Mouse (Mus musculus) c-Kit-negative CD71-positive TER-119-positive erythroid progenitor cells, embryonic 14.5 days (primary cell): Measurements from ENCODE around the gene Ankrd34a.

Source experiments
- DNase-seq: peaks from one replicate; pipeline ENCODE4 v3.0.0-alpha.2; 2013; ENCODE audit warnings: low read depth, low spot score

Ankrd34a gene

DNA sequence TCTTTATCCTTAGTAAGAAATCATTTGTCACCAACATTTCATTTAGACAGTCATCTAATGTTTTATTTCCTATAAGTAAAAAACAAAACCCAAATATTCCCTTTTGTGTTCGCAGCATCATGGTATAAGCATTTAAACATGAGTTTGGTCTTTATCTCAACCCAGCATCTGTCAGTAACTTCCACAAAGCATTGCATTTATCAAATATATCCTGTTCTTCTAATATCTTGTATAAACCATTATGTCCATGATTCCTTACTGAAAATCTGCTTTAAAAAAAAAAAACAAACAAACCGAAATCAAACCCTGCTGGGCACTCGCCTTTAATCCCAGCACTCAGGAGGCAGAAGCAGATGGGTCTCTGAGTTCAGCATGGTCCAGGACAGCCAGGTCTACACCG is 10.2 kb downstream of the Ankrd34a start:
- DNase-seq: no peak

DNA sequence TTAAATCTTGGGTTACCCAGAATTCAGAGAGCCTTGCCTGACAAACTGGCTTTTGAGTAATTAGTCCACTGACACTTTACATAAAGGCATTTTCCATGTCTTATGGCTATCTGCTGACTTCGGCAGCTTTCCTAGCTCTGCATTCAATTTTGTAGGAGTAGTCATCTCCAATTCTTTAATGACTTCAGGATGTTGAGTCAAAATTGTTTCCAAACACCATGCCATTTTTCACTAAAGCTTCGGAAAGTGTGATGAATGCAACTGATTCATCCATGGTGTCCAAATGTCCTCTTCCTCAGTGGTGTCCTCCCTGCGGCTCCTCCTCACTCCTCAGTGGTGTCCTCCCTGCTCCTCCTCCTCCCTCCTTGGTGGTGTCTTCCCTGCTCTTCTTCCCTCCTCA is 21.5 kb downstream of the Ankrd34a start:
- no peak for DNase-seq

DNA sequence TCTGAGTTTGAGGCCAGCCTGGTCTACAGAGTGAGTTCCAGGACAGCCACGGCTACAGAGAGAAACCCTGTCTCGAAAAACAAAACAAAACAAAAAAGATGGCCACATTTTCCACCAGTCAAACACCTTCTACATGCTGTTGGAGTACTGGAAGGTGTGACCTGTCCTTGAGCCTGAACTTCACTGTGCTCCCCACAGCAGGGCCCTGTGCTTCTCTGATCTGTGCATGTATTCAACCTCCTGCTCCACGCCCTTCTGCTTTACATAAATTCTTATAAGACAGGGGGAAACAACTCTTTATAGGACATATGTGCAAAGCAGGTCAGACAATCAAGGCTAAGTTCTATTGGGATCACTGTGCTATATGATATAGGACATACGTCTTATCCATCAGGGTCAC is 26.8 kb downstream of the Ankrd34a start:
- DNase-seq: no peak

DNA sequence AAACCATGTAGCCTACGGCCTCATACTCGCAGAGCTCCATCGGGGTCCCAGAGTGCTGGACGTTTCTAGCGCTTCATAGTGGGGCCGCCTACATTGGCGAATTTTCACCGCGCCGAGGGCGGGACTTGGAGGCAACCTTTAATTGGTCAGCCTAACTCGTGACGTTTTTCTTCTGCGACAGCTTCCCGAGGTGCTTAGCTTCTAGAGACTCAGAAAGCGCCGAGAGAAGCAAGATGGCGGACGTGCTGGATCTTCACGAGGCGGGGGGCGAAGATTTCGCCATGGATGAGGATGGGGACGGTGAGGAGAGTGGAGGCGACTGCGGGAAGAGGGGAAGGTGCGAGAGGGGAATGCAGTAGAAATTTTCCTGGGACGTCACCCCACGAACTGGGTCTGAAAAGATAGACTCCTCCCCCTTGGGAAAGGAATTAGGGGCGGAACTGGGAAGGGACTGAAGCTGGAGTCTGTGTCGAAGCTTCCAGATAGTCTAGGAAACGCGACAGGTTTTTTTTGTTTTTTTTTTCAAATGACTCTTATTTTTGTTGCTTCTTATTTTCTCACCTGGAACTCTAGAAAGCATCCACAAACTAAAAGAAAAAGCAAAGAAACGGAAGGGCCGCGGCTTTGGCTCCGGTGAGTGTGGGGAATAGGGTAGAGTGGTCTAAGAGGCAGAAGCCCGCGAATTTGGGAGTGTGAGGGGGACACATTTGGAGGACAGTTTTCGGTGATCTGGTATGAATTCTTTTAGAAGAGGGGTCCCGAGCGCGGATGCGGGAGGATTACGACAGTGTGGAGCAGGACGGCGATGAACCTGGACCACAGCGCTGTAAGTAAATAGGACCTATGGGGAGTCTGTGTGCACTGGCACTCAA is 33.5 kb downstream of the Ankrd34a start, which contains the start of gene Rbm8a:
Rbm8a (plus strand) TSS at position 205 of the 872 bp plus-strand sequence.
- DNase-seq: peak; percentile 98

DNA sequence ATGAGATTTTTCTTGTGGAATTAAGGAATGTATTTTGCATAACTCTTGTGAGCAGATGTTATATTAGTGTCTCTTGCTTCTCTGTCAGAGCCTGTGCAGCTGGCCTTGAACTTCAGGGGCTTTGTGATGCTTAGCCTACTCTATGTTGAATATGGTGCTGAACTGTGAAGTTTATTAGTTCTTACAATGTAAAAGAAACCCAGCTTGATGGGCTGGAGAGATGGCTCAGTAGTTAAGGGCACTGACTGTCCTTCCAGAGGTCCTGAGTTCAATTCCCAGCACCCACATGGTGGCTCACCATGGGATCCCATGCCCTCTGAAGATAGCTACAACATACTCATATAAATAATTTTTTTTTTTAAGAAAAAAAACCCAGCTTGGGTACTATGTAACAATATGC is 35.6 kb downstream of the Ankrd34a start:
- no peak for DNase-seq

DNA sequence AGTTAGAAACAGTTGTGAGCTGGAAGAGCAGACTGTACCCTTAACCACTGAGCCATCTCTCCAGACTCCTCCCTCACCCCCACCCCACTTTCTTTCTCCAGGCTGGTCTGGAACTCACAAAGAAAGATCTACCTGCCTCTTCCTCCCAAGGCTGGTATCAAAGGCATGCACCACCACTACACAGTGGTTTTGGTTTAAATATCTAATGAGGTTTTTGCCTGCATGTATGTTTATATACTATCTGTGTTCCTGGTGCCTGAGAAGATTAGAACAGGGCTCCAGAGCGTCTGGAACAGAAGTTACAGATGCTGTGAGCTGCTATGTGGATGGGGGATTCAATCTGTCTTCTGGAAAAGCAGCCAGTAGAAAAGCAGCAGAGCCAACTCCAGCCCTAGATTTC is 37.6 kb downstream of the Ankrd34a start:
- no peak for DNase-seq

DNA sequence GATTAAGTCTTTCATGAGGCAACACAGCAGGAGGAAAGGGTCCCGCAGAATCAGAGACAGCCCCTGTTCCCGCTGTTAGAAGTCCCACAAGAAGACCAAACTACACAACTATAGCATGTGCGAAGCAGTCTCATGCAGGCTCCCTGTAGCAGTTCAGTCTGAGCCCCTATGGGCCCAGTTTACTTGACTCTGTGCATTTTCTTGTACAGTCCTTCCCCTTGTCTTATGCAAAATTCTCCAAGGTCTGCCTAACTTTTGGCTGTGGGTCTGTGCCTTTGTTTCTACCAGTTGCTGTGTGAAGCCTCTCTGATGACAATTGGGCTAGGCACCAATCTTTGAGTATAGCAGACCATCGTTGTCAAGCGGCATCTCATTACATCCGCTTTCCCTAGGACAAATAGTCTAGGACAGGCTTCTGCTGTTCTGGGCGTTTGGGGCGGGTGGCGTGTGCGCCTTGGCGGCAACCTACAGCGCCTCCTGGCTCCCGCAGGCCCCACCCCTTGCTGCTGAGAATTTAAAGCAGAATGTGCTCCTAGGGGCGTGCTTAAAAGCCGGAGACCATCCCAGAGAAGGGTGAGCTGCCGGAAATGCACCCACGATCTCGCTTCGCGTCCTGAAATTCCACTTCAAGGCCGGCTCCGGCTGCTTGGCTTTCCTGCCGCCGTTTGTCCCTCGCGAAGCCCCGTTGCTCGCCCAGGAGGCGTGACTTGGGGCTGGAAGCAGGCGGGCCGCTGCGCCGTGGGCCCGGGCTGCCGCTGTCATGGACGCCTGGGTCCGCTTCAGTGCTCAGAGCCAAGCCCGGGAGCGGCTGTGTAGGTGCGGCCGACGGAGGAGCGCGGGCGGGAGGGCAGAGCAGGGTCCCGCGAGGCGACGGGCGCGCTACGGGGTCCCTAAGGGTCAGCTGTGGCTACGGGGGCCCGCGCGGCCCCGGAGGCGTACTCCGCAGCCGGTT is 38.8 kb downstream of the Ankrd34a start, which contains the start of the genes Pex11b and Gm42957:
Pex11b (plus strand) TSS at position 449 of the 952 bp plus-strand sequence.
Gm42957 (plus strand) TSS at position 547 of the 952 bp plus-strand sequence.
- DNase-seq: peak; percentile 52

DNA sequence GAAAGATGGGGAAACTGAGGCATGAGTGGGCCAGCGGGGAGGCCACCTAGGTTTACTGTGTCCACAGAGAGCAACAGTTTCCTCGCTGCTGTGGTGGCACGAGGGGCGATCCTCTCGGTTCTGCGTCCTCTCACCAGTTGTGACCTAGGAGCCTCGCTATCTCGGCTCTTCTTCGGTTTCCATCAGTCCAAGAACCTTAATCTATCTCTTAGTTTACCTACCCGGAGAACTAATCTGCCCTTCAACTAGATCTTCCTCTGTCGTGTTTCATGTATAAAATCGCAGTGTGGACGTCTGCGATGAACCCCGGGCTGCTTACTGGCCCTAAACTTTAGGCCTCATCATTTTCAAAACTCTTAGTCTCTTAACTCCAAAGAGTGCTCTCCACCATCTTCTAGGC is 39.5 kb downstream of the Ankrd34a start:
- no peak for DNase-seq

DNA sequence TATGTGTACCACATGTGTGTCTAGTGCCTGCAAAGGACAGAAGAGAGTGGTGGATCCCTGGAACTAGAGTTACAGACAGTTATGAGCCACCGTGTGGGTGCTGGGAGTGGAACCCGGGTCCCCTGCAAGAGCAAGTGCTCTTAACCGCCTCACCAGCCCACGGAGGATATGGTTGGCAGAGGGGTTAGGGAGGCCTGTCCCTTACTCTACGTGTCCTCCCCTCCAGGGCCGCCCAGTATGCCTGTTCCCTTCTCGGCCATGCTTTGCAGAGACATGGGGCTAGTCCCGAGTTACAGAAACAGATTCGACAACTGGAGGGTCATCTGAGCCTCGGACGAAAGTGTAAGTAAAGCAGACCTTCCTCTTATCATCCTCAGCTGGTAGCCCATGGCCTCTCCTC is 40.0 kb downstream of the Ankrd34a start:
- no peak for DNase-seq

DNA sequence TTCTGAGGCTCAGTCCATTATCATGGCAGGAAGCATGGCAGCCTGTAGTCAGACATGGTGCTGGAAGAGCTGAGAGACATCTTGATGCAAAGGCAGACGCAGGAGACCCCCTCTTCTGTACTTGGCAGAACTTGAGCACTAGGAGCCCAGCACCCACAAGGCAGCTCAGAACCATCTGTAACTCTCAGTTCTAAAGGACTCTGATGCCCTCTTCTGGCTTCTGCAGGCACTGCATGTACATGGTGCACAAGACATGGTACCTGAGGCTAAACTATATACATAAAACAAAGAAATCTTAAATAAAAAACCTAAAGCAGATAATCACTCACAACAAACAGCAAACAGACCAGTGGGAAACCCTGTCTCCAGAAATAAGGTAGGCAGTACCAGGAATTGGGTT is 42.8 kb downstream of the Ankrd34a start:
- peak; percentile 40 for DNase-seq

DNA sequence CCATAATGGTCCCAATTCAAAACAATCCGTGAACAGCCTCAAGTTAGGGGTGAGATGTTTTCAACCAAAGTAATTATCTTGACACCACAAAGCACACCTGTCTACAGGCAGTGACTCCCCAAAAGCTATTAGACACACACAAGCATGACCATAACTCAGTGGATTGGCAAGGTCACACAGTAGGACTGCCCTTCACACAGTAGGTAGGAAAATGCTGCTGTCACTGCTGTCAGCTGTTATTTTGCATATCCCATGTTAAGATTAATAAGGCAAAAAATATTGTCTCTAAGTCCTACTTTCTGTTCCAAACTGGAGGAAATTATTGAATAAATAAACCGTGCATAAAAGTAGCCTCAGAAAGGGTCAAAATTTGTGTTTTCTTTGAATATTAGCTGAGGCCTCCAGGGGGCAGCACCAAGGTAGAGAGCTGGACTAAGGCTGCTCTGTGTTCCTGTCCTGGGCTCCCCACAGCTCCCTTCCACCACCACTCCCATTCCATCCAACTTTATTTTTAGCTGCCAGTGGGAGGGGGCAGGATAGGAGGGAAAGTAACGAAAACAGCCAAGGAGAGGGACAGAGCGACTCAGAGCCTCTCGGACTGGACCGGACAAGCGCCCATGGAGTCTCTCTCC is 48.7 kb downstream of the Ankrd34a start, which contains the start of gene Itga10:
Itga10 (plus strand) TSS at position 567 of the 632 bp plus-strand sequence.
- no peak for DNase-seq

DNA sequence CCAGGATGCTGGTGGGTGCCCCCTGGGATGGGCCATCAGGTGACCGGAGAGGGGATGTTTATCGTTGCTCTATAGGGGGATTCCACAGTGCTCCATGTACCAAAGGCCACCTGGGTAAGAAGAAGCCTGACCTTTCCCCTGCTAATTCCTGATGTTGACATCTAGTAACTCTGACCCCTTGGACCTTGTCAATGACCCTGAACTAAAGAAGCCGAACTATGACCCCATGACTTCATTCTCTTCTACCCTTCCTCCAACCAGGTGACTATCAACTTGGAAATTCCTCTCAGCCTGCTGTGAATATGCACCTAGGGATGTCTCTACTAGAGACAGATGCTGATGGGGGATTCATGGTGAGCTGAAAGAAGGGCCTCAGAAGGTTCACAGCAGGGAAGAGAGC is 50.9 kb downstream of the Ankrd34a start:
- DNase-seq: no peak
